Mouse (Mus musculus): ENCODE measurements around the gene Gm20479. TPM values are rescaled to one million over a fixed set of nuclear protein-coding genes. Genes with fewer than 3 reads are reported as not detected.

Gm20479 gene
- polyA plus RNA-seq, 1 experiment from 2014 or later, result 1.9 TPM

DNA sequence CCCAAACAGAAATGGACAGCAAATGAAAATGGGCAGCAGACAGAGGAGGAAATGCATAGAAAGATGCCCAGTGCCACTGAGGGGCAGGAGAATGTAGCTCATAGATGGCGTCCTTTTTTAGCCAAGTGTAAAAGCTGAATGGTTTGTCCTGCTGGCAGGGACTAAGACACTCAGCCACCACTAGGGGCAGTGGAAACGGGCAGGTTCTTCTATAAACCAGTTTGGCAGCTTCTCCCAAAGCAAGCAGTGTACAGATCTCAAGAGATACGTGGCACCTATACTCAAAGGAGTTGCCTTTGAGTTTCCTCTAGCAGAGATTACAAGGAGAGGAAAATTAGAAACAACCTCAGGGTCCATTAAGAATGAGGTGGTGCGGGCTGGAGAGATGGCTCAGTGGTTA, 21.2 kb upstream of the Gm20479 start:
- Histone ChIP-seq H3K4me2 (replicated peaks; ENCODE audit: low read depth, low read length) (no peak overlapping the region), H3K4me3 (ENCODE audit: low read depth, low read length) (no peak overlapping the region), H3K27ac (ENCODE audit: low read length) (no peak overlapping the region), H3K9me3 (ENCODE audit: control insufficient read depth, low read depth, low read length) (no peaks in the 10 kb centered on the region), H3K36me3 (ENCODE audit: control insufficient read depth, insufficient read depth, low read length) (no peaks in the 10 kb centered on the region), H3K9ac (replicated peaks; ENCODE audit: low read depth, low read length) (no peak overlapping the region), H3K27me3 (ENCODE audit: control insufficient read depth, insufficient read depth, low read length) (peaks cover 13% of the 10 kb centered on the region; the same call in 1 of the 2 replicates), H3K4me1 (ENCODE audit: control insufficient read depth, insufficient read depth, low read length) (no peaks in the 10 kb centered on the region)
- 25% methylated on average over 4 of the region's 4 CpGs for WGBS
- ATAC-seq (ENCODE audit: insufficient number of reproducible peaks, insufficient read depth, low FRiP score, low read depth), result peak; percentile 88

DNA sequence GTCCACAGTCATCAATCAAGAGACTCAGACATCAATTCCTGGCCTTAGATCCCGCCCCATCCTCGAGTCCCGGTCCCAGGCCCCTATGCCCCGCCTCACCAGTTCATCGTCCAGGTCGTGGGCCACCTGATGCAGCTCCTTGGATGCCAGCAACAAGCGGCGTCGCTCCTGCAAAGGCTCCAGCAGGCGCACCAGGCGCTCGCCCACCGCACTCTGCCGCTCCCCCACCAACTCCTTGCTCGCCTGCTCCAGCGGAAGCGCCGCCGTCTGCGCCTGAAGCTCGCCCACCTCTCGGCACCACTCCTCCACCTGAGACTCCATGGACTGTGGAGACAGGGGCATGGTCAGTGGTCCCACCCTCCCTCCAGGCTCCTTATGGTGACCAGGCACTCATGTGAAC, 18.1 kb upstream of the Gm20479 start:
- WGBS, result under 1% methylated on average over 22 of the region's 22 CpGs
- no peak overlapping the region for H3K27ac ChIP-seq (ENCODE audit: low read length)
- no peak overlapping the region for H3K4me3 ChIP-seq (ENCODE audit: low read depth, low read length)
- H3K9me3 ChIP-seq (ENCODE audit: control insufficient read depth, low read depth, low read length), result no peaks in the 10 kb centered on the region
- H3K9ac ChIP-seq (replicated peaks; ENCODE audit: low read depth, low read length), result no peak overlapping the region
- H3K4me2 ChIP-seq (replicated peaks; ENCODE audit: low read depth, low read length), result peak overlapping the region; percentile 10; the same call in 1 of the 2 replicates
- peaks cover 37% of the 10 kb centered on the region for H3K27me3 ChIP-seq (ENCODE audit: control insufficient read depth, insufficient read depth, low read length)
- H3K36me3 ChIP-seq (ENCODE audit: control insufficient read depth, insufficient read depth, low read length), result no peaks in the 10 kb centered on the region
- ATAC-seq (ENCODE audit: insufficient number of reproducible peaks, insufficient read depth, low FRiP score, low read depth), result no peak
- H3K4me1 ChIP-seq (ENCODE audit: control insufficient read depth, insufficient read depth, low read length), result no peaks in the 10 kb centered on the region

DNA sequence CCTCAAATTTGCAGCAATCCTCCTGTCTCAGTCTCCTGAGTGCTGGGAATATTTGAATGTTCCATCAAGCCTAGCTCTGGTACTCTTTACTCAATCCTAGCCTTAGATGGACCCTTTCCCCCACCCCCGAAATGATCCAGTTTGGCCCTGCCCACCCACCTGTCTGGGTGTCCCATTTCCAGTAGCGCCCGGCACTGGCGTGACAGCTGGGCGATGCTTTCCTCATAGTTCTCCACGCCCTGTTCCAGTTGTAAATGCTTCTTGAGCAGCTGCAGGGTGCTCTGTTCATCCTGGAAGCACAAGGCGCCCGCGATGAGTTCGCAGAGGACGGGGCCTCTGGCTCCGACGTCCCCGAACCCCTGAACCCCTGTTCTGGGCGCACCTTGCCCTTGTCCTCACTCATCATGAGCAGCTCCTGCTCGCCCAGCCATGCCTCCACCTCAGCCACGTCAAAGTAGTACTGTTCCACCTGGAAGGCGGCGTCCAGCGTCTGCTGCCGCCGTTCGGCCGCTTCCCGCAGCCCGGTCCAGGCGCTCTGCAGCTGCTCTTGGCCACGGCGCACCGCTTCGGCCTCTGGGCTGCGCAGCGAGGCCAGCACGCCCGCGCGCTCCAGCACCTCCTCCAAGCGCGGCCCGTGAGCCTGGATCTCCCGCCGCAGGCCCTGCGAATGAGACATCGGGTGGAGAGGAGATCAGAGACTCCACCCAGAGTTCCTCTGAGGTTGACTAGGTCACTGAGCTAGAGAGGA, 14.7 kb upstream of the Gm20479 start:
- ATAC-seq (ENCODE audit: insufficient number of reproducible peaks, insufficient read depth, low FRiP score, low read depth), result 0 out of 2 replicates have a peak, but pooled peaks have one; percentile 21

DNA sequence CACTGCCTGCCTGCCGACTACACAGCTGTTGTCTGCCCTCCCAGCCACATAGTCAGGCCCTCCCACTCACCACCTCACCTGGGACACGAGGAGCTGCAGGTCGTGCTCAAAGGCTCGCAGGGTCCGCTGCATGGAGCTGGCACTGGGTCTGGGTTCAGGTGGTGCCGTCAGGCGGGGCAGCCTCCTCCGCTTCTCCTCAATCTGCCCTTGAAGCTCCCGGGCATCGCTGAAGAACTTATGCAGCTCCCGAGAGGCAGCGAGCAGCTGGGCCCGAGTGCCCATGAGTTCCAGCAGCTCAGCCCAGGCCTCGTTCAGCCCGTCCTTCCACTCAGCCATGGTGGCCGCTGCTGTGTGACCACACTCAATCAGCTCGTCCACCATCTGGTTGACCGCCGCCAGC, 11.9 kb upstream of the Gm20479 start:
- H3K27me3 ChIP-seq (ENCODE audit: control insufficient read depth, insufficient read depth, low read length), result peaks cover 74% of the 10 kb centered on the region
- H3K4me2 ChIP-seq (replicated peaks; ENCODE audit: low read depth, low read length), result no peak overlapping the region
- no peak for ATAC-seq (ENCODE audit: insufficient number of reproducible peaks, insufficient read depth, low FRiP score, low read depth)
- H3K27ac ChIP-seq (ENCODE audit: low read length), result no peak overlapping the region
- no peaks in the 10 kb centered on the region for H3K9me3 ChIP-seq (ENCODE audit: control insufficient read depth, low read depth, low read length)
- 86% methylated on average over 19 of the region's 19 CpGs for WGBS
- no peak overlapping the region for H3K4me3 ChIP-seq (ENCODE audit: low read depth, low read length)
- no peak overlapping the region for H3K9ac ChIP-seq (replicated peaks; ENCODE audit: low read depth, low read length)
- H3K4me1 ChIP-seq (ENCODE audit: control insufficient read depth, insufficient read depth, low read length), result peaks cover 6% of the 10 kb centered on the region; the same call in 1 of the 2 replicates
- H3K36me3 ChIP-seq (ENCODE audit: control insufficient read depth, insufficient read depth, low read length), result no peaks in the 10 kb centered on the region

More for the DNA sequence above, 14.7 kb upstream of the Gm20479 start:
- H3K4me1 ChIP-seq (ENCODE audit: control insufficient read depth, insufficient read depth, low read length), result peaks cover 5% of the 10 kb centered on the region; the same call in 1 of the 2 replicates
- no peaks in the 10 kb centered on the region for H3K36me3 ChIP-seq (ENCODE audit: control insufficient read depth, insufficient read depth, low read length)
- H3K4me2 ChIP-seq (replicated peaks; ENCODE audit: low read depth, low read length), result peak overlapping the region; percentile 33
- H3K9ac ChIP-seq (replicated peaks; ENCODE audit: low read depth, low read length), result no peak overlapping the region
- no peaks in the 10 kb centered on the region for H3K9me3 ChIP-seq (ENCODE audit: control insufficient read depth, low read depth, low read length)
- peaks cover 57% of the 10 kb centered on the region for H3K27me3 ChIP-seq (ENCODE audit: control insufficient read depth, insufficient read depth, low read length)
- H3K4me3 ChIP-seq (ENCODE audit: low read depth, low read length), result peak overlapping the region; percentile 15
- 4% methylated on average over 44 of the region's 44 CpGs for WGBS
- no peak overlapping the region for H3K27ac ChIP-seq (ENCODE audit: low read length)

DNA sequence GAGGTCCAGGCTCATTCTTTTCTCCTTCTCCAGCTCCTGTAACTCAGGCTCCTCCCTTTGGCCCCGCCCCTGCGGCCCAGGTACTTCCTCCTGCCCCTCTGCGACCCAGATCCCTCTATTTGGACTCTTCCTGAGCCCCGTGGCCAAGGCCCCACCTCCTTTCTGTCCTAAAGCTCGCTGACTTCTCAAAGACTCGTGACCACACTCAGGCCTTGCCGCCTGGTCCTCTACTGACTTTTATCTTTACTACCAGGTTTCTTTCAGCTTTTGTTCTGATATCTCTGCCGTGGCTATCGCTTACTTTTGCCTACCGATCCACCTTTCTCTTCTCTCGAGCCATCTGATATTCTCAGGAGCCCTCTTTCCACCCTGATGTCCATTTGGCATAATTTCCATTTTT, 10.8 kb upstream of the Gm20479 start:
- H3K4me1 ChIP-seq (ENCODE audit: control insufficient read depth, insufficient read depth, low read length), result peaks cover 8% of the 10 kb centered on the region; the same call in 1 of the 2 replicates
- H3K9ac ChIP-seq (replicated peaks; ENCODE audit: low read depth, low read length), result no peak overlapping the region
- H3K9me3 ChIP-seq (ENCODE audit: control insufficient read depth, low read depth, low read length), result no peaks in the 10 kb centered on the region
- no peak for ATAC-seq (ENCODE audit: insufficient number of reproducible peaks, insufficient read depth, low FRiP score, low read depth)
- H3K27me3 ChIP-seq (ENCODE audit: control insufficient read depth, insufficient read depth, low read length), result peaks cover 78% of the 10 kb centered on the region
- peak overlapping the region; percentile 33 for H3K4me2 ChIP-seq (replicated peaks; ENCODE audit: low read depth, low read length)
- H3K36me3 ChIP-seq (ENCODE audit: control insufficient read depth, insufficient read depth, low read length), result no peaks in the 10 kb centered on the region
- WGBS, result 19% methylated on average over 11 of the region's 11 CpGs
- H3K4me3 ChIP-seq (ENCODE audit: low read depth, low read length), result peak overlapping the region; percentile 7; the same call in 1 of the 2 replicates
- H3K27ac ChIP-seq (ENCODE audit: low read length), result no peak overlapping the region

DNA sequence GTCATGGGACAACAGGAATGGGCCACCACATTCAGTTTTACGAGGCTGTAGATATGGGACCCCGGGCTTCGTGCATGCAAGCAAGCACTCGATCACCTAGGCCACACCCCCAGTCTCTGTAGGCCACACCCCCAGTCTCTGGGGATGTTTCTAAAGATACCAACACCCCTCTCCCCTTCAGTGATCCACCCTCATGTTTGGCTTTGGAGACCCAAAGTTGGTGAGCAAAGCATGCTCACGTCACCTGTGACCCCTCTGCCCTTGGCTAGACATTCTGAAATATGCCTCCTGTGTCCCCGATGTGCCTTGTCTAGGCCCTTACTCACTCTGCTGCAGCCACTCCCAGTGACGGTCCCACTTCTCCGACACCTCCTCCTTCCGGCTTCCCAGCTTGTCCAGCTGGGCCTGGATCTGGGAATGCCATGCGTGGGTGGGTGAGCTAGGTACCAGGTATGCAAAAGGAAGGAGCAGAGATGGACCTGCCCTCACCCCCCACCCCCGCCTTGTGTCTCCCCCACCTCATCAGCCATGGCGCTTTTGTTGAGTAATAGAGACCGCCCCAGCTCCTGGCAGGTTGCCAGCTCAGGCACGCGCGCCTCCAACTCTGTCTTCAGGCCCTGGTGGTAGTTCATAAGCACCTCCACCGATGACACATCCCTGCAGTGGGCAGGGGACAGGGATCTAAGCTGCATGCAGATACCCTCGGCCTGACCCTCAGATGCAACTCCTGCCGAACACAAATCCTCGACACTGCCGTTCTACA, 9.0 kb upstream of the Gm20479 start:
- Histone ChIP-seq H3K36me3 (ENCODE audit: control insufficient read depth, insufficient read depth, low read length) (no peaks in the 10 kb centered on the region), H3K9ac (replicated peaks; ENCODE audit: low read depth, low read length) (no peak overlapping the region), H3K9me3 (ENCODE audit: control insufficient read depth, low read depth, low read length) (no peaks in the 10 kb centered on the region), H3K4me3 (ENCODE audit: low read depth, low read length) (no peak overlapping the region), H3K4me1 (ENCODE audit: control insufficient read depth, insufficient read depth, low read length) (peaks cover 11% of the 10 kb centered on the region), H3K27me3 (ENCODE audit: control insufficient read depth, insufficient read depth, low read length) (peaks cover 63% of the 10 kb centered on the region), H3K4me2 (replicated peaks; ENCODE audit: low read depth, low read length) (no peak overlapping the region), H3K27ac (ENCODE audit: low read length) (no peak overlapping the region)
- no peak for ATAC-seq (ENCODE audit: insufficient number of reproducible peaks, insufficient read depth, low FRiP score, low read depth)
- WGBS, result 42% methylated on average over 21 of the region's 21 CpGs

DNA sequence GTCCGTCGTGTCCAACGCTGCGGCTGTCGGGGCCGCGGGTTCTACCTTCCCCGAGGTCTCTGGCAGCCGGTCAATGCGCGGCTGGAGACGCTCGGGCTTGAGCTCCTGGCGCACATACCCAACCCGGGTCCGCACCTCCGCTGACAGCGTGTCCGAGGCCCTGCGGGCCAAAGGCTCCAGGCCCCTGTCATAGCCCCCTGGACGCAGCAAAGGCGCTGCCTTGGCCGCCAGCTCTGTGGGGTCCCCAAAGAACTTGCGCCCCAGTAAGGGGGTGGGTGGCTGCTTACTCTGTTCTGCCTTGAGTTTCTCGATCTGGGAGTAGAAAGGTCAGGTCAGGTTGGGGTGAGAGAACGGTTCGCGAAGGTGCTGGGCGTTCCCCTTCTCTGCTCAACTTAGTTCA, 7.2 kb upstream of the Gm20479 start:
- H3K4me1 ChIP-seq (ENCODE audit: control insufficient read depth, insufficient read depth, low read length), result peaks cover 11% of the 10 kb centered on the region
- H3K4me2 ChIP-seq (replicated peaks; ENCODE audit: low read depth, low read length), result no peak overlapping the region
- no peak for ATAC-seq (ENCODE audit: insufficient number of reproducible peaks, insufficient read depth, low FRiP score, low read depth)
- H3K9me3 ChIP-seq (ENCODE audit: control insufficient read depth, low read depth, low read length), result no peaks in the 10 kb centered on the region
- no peaks in the 10 kb centered on the region for H3K36me3 ChIP-seq (ENCODE audit: control insufficient read depth, insufficient read depth, low read length)
- peaks cover 51% of the 10 kb centered on the region for H3K27me3 ChIP-seq (ENCODE audit: control insufficient read depth, insufficient read depth, low read length)
- H3K9ac ChIP-seq (replicated peaks; ENCODE audit: low read depth, low read length), result no peak overlapping the region
- WGBS, result 6% methylated on average over 29 of the region's 29 CpGs
- H3K4me3 ChIP-seq (ENCODE audit: low read depth, low read length), result peak overlapping the region; percentile 6; the same call in 1 of the 2 replicates
- no peak overlapping the region for H3K27ac ChIP-seq (ENCODE audit: low read length)

DNA sequence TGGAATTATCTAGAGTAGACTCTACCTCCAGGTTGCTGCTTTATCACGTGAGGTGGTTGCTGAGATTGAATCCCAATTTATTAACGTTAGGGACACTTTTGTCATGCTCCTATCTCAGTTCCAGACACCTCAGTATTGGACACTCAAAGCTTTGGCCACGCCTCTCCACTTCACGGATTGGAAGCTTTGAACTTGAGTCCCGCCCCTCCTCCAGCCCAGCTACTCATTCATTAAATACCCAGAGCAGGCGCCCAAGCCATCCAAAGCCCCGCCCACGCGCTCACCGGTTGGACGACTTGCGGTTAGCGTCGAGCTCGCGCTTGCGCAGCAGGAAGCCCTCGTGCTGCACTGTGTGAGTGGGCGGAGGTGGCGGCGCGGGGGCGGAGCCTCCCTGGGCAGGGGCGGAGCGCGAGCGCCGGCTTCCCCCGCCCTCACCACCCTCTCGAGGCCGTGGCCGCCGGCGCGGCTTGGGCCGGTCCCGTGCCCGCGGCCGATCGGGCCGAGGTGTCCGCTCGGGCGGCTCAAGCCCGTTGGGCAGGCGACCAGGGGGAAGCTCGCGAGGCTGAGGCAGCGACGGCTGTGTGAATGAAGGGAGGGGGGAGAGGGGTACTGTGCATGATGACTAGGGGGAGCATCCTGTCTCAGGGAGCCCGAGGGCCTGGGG, 4.2 kb upstream of the Gm20479 start:
- WGBS, result under 1% methylated on average over 52 of the region's 52 CpGs
- Histone ChIP-seq H3K36me3 (ENCODE audit: control insufficient read depth, insufficient read depth, low read length) (no peaks in the 10 kb centered on the region), H3K4me1 (ENCODE audit: control insufficient read depth, insufficient read depth, low read length) (peaks cover 19% of the 10 kb centered on the region), H3K27me3 (ENCODE audit: control insufficient read depth, insufficient read depth, low read length) (peaks cover 32% of the 10 kb centered on the region), H3K4me3 (ENCODE audit: low read depth, low read length) (peak overlapping the region; percentile 47), H3K9ac (replicated peaks; ENCODE audit: low read depth, low read length) (peak overlapping the region; percentile 46; the same call in 1 of the 2 replicates), H3K9me3 (ENCODE audit: control insufficient read depth, low read depth, low read length) (no peaks in the 10 kb centered on the region), H3K4me2 (replicated peaks; ENCODE audit: low read depth, low read length) (peak overlapping the region; percentile 79), H3K27ac (ENCODE audit: low read length) (no peak overlapping the region)
- peak; percentile 97 for ATAC-seq (ENCODE audit: insufficient number of reproducible peaks, insufficient read depth, low FRiP score, low read depth)

Data from stomach, embryonic 14.5 days (tissue).